Mouse (Mus musculus) left cerebral cortex, postnatal 4 days (tissue): ENCODE data around the gene Npffr2. TPM values are rescaled to one million over a fixed set of nuclear protein-coding genes. Genes with fewer than 3 reads are reported as not detected.
"Not testable (repeated sequence)": the region's sequence is repeated elsewhere in the genome, so short reads cannot be mapped to it uniquely, and the experiment has no call there.

ENCODE experiments used
- DNase-seq: peaks from one replicate; pipeline ENCODE4 v3.0.0-alpha.2; 2022
- intact Hi-C: fragments of 180-260 bp; cut with DNase I; formaldehyde crosslinking; loops from one replicate; pipeline ENCODE4 v1.15.1; 2025
- total RNA-seq, 2 experiments: library from RNA; stranded (reverse); gene quantifications; 2 replicates each; pipeline ENCODE4 v1.2.3; 2021

Npffr2 gene
- under 1 TPM; 0.46 to 0.70 TPM for total RNA-seq

GRCm38 (mm10) chr5:89526878-89527578, at the start of gene Npffr2:
Npffr2 (plus strand) TSS chr5:89527429.
- DNase-seq, result peak; percentile 14
- intact Hi-C loops, result no loop called here

- intact Hi-C loops, result no loop called here
- DNase-seq, result no peak
Measured at GRCm38 (mm10) chr5:89492560-89492959, 34.7 kb upstream of the Npffr2 start.

GRCm38 (mm10) chr5:89500182-89500581, 27.0 kb upstream of the Npffr2 start:
- DNase-seq, result peak; percentile 2
- intact Hi-C loops, result no loop called here

- no peak for DNase-seq
- intact Hi-C loops, result no loop called here
Measured at GRCm38 (mm10) chr5:89518641-89519040, 8.6 kb upstream of the Npffr2 start.

- intact Hi-C loops, result no loop called here
- DNase-seq, result no peak
Measured at GRCm38 (mm10) chr5:89526181-89526778, 949 bp upstream of the Npffr2 start.

- DNase-seq, result no peak
- intact Hi-C loops, result no loop called here
Measured at GRCm38 (mm10) chr5:89528951-89529350, 1.7 kb downstream of the Npffr2 start.

- intact Hi-C loops, result no loop called here
- DNase-seq, result no peak
Measured at GRCm38 (mm10) chr5:89529391-89529790, 2.2 kb downstream of the Npffr2 start.

- DNase-seq, result no peak
- intact Hi-C loops, result no loop called here
Measured at GRCm38 (mm10) chr5:89536018-89536417, 8.8 kb downstream of the Npffr2 start.

GRCm38 (mm10) chr5:89542472-89542871, 15.2 kb downstream of the Npffr2 start:
- no peak for DNase-seq
- intact Hi-C loops, result loop anchor here (2.0 to 10.0 kb wide), 2 partner anchors 138 to 652 kb away; no protein-coding TSS in a partner anchor

GRCm38 (mm10) chr5:89543476-89543875, 16.2 kb downstream of the Npffr2 start:
- DNase-seq, result peak; percentile 74
- intact Hi-C loops, result loop anchor here (2.0 to 10.0 kb wide), 2 partner anchors 137 to 651 kb away; no protein-coding TSS in a partner anchor

GRCm38 (mm10) chr5:89559118-89559517, 31.9 kb downstream of the Npffr2 start:
- DNase-seq, intact Hi-C loops: not testable (repeated sequence)

GRCm38 (mm10) chr5:89561381-89561780, 34.2 kb downstream of the Npffr2 start:
- no peak for DNase-seq
- intact Hi-C loops, result no loop called here

GRCm38 (mm10) chr5:89578678-89579077, 51.4 kb downstream of the Npffr2 start:
- no peak for DNase-seq
- intact Hi-C loops, result no loop called here

- no peak for DNase-seq
- intact Hi-C loops, result no loop called here
Measured at GRCm38 (mm10) chr5:89579181-89579580, 52.0 kb downstream of the Npffr2 start.

- intact Hi-C loops, result no loop called here
- DNase-seq, result peak; percentile 30
Measured at GRCm38 (mm10) chr5:89581143-89581542, 53.9 kb downstream of the Npffr2 start.

GRCm38 (mm10) chr5:89581742-89582366, 54.6 kb downstream of the Npffr2 start:
- intact Hi-C loops, result no loop called here
- DNase-seq, result no peak

GRCm38 (mm10) chr5:89585021-89585420, 57.8 kb downstream of the Npffr2 start:
- intact Hi-C loops, result no loop called here
- no peak for DNase-seq

- intact Hi-C loops, result no loop called here
- no peak for DNase-seq
Measured at GRCm38 (mm10) chr5:89592301-89592700, 65.1 kb downstream of the Npffr2 start.

GRCm38 (mm10) chr5:89611322-89612015, 84.2 kb downstream of the Npffr2 start:
- intact Hi-C loops, result no loop called here
- no peak for DNase-seq

GRCm38 (mm10) chr5:89612262-89612661, 85.0 kb downstream of the Npffr2 start:
- intact Hi-C loops, result no loop called here
- no peak for DNase-seq

GRCm38 (mm10) chr5:89631599-89631998, 104.4 kb downstream of the Npffr2 start:
- intact Hi-C loops, result no loop called here
- no peak for DNase-seq
